Mouse (Mus musculus) embryonic facial prominence, embryonic 13.5 days (tissue): ENCODE results near the gene Zfp382. TPM values are rescaled to one million over a fixed set of nuclear protein-coding genes. Genes with fewer than 3 reads are reported as not detected.
"Not testable (repeated sequence)": the region's sequence is repeated elsewhere in the genome, so short reads cannot be mapped to it uniquely, and the experiment has no call there.

Experiments
- ATAC-seq: fragments of 200-750 bp; cut with Nextera tagmentation; 2 replicates; pipeline ENCODE4 v1.8.0; 2017; ENCODE audit warnings: low read depth; ENCODE audit not compliant: insufficient number of reproducible peaks, insufficient read depth, low FRiP score, low TSS enrichment
- H3K27ac ChIP-seq: fragments of 300-500 bp; sonication (generic); 2 replicates; pipeline ENCODE4 v1.5.1; 2015; ENCODE audit warnings: moderate library complexity, mild to moderate bottlenecking, inconsistent platforms
- H3K27me3 ChIP-seq: fragments of 300-500 bp; sonication (generic); 2 replicates; pipeline ENCODE4 v1.6.1; 2015; ENCODE audit warnings: mild to moderate bottlenecking, inconsistent platforms
- H3K36me3 ChIP-seq: fragments of 300-500 bp; sonication (generic); 2 replicates; pipeline ENCODE4 v1.6.1; 2015; ENCODE audit warnings: mild to moderate bottlenecking, inconsistent platforms
- H3K4me1 ChIP-seq: fragments of 300-500 bp; sonication (generic); 2 replicates; pipeline ENCODE4 v1.6.1; 2015; ENCODE audit warnings: inconsistent platforms
- H3K4me2 ChIP-seq: fragments of 300-500 bp; sonication (generic); 2 replicates; pipeline ENCODE4 v1.6.1; 2015; ENCODE audit warnings: moderate library complexity, mild to moderate bottlenecking, inconsistent platforms
- H3K4me3 ChIP-seq: fragments of 300-500 bp; sonication (generic); 2 replicates; pipeline ENCODE4 v1.5.1; 2015; ENCODE audit warnings: mild to moderate bottlenecking, inconsistent platforms
- H3K9ac ChIP-seq: fragments of 300-500 bp; sonication (generic); 2 replicates; pipeline ENCODE4 v1.6.1; 2015; ENCODE audit warnings: mild to moderate bottlenecking, inconsistent platforms
- H3K9me3 ChIP-seq: fragments of 300-500 bp; sonication (generic); 2 replicates; pipeline ENCODE4 v1.6.1; 2016; ENCODE audit warnings: inconsistent platforms
- WGBS: fragments of 180-500 bp; shearing (Covaris S2); methylation state at CpG from one replicate; pipeline ENCODE4 v1.1.7; 2015; ENCODE audit warnings: mixed read lengths; 5-methylcytosine and 5-hydroxymethylcytosine counted together
- polyA plus RNA-seq: library from polyadenylated mRNA; unstranded; fragments of >200 nt; fragmentation: Nextera tagmentation; extraction: Ambion mirVana; gene quantifications from 2 replicates; pipeline ENCODE4 v1.2.1, GENCODE M21; 2015

Gene Zfp382
- polyA plus RNA-seq, 1 experiment from 2014 or later = 11.3 TPM

DNA sequence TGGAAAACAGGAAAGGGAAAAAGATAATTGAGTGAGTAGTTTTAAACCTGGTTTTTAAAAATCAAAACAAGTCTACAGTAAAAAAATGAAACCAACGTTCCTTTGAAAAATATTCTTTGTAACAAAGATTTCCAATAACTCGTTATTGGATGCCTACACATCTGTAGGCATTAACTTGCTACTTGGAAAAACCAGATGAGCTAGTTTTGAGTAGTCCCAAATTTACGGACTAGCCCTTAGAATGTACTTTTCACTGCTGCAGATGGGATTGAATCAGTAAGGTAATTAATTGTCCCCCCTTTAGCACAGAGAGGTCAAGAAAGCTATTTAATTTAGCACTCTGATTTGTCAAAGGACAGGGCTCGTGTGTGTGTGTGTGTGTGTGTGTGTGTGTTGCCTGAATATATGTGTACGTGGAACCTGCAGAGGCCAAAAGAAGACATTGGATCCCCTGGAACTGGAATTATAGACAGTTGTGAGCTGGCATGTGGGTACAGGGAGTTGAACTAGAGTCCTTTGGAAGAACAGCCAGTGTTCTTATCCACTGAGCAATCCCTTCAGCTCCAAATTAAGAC is 26.1 kb upstream of the Zfp382 start:
- Histone ChIP-seq H3K4me3 (peak overlapping the region; percentile 61), H3K4me2 (peak overlapping the region; percentile 76), H3K27me3 (no peaks in the 10 kb centered on the region), H3K9me3 (peaks cover 4% of the 10 kb centered on the region; the same call in 1 of the 2 replicates), H3K36me3 (peaks cover 36% of the 10 kb centered on the region), H3K27ac (peak overlapping the region; percentile 99; the same call in 1 of the 2 replicates), H3K9ac (peak overlapping the region; percentile 88), H3K4me1 (peaks cover 17% of the 10 kb centered on the region)
- no peak for ATAC-seq
- WGBS = 3% methylated on average over 5 of the region's 5 CpGs

DNA sequence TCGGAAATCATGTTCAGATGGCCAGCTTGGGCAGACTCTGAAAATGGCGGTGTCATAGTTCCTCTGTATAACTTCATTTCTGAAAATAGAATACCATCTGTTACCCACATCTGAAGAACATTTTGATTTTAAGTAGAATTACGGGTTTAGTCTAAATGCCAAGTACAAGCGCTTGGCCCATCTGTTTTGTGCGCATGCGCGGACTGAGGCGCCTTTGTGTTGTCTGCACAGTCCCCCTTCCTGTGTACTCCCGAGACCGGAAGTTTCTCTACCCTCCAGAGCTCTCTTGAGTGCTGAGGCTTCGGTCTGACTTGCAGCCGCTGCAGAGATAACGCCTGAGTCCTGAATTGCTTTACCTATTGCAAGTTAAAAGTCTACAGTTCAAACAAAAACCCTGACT is 22.4 kb upstream of the Zfp382 start:
- 93% methylated on average over 13 of the region's 13 CpGs for WGBS
- no peak for ATAC-seq
- Histone ChIP-seq H3K27ac (no peak overlapping the region), H3K27me3 (no peaks in the 10 kb centered on the region), H3K4me2 (no peak overlapping the region), H3K4me3 (no peak overlapping the region), H3K9me3 (peaks cover 21% of the 10 kb centered on the region), H3K9ac (no peak overlapping the region), H3K36me3 (peaks cover 68% of the 10 kb centered on the region), H3K4me1 (peaks cover 12% of the 10 kb centered on the region)

GRCm38 (mm10) chr7:30116076-30116475 is 5.7 kb upstream of the Zfp382 start:
- no peaks in the 10 kb centered on the region for H3K4me1 ChIP-seq
- 91% methylated on average over 5 of the region's 5 CpGs for WGBS
- no peak for ATAC-seq
- no peak overlapping the region for H3K27ac ChIP-seq
- no peak overlapping the region for H3K9ac ChIP-seq
- H3K4me2 ChIP-seq = no peak overlapping the region
- H3K36me3 ChIP-seq = peaks cover 22% of the 10 kb centered on the region
- H3K27me3 ChIP-seq = no peaks in the 10 kb centered on the region
- H3K9me3 ChIP-seq = peaks cover 13% of the 10 kb centered on the region; the same call in 1 of the 2 replicates
- H3K4me3 ChIP-seq = no peak overlapping the region

DNA sequence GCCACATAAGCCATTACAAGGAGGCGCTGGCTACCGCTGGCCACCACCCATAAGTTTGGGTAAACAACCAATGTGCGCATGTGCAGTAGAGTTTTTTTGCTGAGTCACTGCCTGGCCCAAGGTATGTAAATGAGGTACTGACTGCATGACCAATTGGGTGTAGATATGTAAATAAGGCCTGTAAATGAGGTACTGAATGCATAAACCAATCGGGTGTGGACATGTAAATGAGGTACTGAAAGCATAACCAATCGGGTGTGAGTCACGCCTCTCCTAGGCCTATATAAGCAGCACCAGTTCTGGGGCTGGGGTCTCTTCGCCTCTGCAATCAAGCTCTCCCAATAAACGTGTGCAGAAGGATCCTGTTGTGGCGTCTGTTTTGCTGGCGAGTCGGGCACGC is 3.8 kb upstream of the Zfp382 start:
- not testable (repeated sequence) for H3K4me2 ChIP-seq, H3K4me1 ChIP-seq, H3K9ac ChIP-seq, H3K27ac ChIP-seq, H3K4me3 ChIP-seq, ATAC-seq, H3K27me3 ChIP-seq
- Histone ChIP-seq H3K36me3 (peaks cover 15% of the 10 kb centered on the region), H3K9me3 (peaks cover 12% of the 10 kb centered on the region; the same call in 1 of the 2 replicates)
- WGBS = 94% methylated on average over 12 of the region's 12 CpGs

DNA sequence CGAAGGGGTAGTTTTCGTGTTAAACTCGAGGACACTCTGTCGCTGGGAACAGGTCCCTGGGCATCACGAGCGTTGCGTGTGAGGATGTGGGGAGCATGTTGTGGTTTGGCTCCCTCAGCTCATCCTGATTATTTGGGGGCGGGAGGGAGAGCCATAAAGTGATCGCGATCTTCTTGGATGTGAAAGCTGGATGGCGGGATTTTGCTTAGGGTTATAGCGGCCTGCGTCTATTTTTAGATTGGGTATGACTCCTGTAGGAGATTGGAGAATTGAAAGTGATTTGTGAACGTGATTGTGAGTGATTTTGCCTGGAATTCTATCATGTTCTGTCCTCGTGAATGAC is 417 bp downstream of the Zfp382 start:
- 9% methylated on average over 15 of the region's 15 CpGs for WGBS
- Histone ChIP-seq H3K4me2 (peak overlapping the region; percentile 81), H3K9ac (peak overlapping the region; percentile 84), H3K9me3 (no peaks in the 10 kb centered on the region; the same call in 1 of the 2 replicates), H3K4me3 (peak overlapping the region; percentile 71), H3K4me1 (peaks cover 4% of the 10 kb centered on the region; the same call in 1 of the 2 replicates), H3K36me3 (peaks cover 18% of the 10 kb centered on the region), H3K27me3 (no peaks in the 10 kb centered on the region), H3K27ac (peak overlapping the region; percentile 93)
- no peak for ATAC-seq

GRCm38 (mm10) chr7:30129900-30130299 is 8.2 kb downstream of the Zfp382 start:
- peaks cover 89% of the 10 kb centered on the region for H3K36me3 ChIP-seq

GRCm38 (mm10) chr7:30132396-30132795 is 10.7 kb downstream of the Zfp382 start:
- 94% methylated on average over 4 of the region's 4 CpGs for WGBS
- H3K9ac ChIP-seq = no peak overlapping the region
- no peaks in the 10 kb centered on the region for H3K27me3 ChIP-seq
- ATAC-seq = no peak
- no peak overlapping the region for H3K27ac ChIP-seq
- no peaks in the 10 kb centered on the region for H3K4me1 ChIP-seq
- no peak overlapping the region for H3K4me3 ChIP-seq
- no peak overlapping the region for H3K4me2 ChIP-seq
- H3K36me3 ChIP-seq = peaks cover 93% of the 10 kb centered on the region
- peaks cover 7% of the 10 kb centered on the region; the same call in 1 of the 2 replicates for H3K9me3 ChIP-seq

More at GRCm38 (mm10) chr7:30129900-30130299, 8.2 kb downstream of the Zfp382 start:
- no peak overlapping the region for H3K4me3 ChIP-seq
- no peak overlapping the region for H3K4me2 ChIP-seq
- peaks cover 7% of the 10 kb centered on the region; the same call in 1 of the 2 replicates for H3K9me3 ChIP-seq
- no peaks in the 10 kb centered on the region for H3K4me1 ChIP-seq
- no peak for ATAC-seq
- WGBS = 93% methylated on average over 8 of the region's 8 CpGs
- no peaks in the 10 kb centered on the region for H3K27me3 ChIP-seq
- no peak overlapping the region for H3K27ac ChIP-seq
- H3K9ac ChIP-seq = no peak overlapping the region

DNA sequence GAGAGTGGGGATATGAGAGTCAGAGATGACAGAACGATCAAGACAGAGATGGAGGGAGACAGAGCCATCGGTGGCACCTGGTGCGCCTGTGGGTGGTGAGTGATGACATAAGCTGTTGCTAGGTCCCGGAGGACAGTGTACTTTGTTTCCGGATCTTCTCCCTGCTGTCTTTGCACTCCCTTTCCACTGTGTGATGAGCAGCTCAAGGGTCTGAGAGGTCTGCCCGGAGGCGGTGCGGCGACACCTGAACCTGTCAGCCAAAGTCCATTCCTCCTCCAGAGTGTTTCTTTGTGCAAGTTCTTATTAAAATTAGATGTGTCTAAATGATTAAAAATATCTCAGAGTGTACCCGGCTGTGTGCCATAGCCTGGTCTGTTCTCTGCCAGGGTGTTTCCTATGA is 15.1 kb downstream of the Zfp382 start:
- Histone ChIP-seq H3K27ac (no peak overlapping the region), H3K27me3 (no peaks in the 10 kb centered on the region), H3K9ac (no peak overlapping the region), H3K9me3 (peaks cover 7% of the 10 kb centered on the region; the same call in 1 of the 2 replicates), H3K4me2 (no peak overlapping the region), H3K36me3 (peaks cover 93% of the 10 kb centered on the region), H3K4me1 (no peaks in the 10 kb centered on the region), H3K4me3 (no peak overlapping the region)
- WGBS = 88% methylated on average over 10 of the region's 10 CpGs
- no peak for ATAC-seq

DNA sequence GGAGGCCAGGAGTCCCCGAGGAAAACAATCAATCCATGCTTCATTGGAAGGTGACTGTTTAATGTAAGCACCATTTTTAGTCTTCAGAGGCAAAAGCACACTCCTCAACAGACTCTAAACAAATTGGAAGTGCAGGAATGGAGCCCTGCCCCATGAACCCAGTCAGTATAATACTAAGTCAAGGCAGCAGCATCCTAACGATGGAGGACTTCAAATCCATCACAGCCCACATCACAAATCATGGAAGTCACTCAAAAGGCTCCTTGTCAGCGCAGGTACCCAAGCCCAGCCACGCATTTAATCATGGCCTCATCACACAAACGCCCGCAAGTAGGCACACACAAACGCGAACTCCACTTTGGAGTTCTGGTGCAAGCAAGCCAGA is 21.4 kb downstream of the Zfp382 start:
- H3K4me1 ChIP-seq = peaks cover 3% of the 10 kb centered on the region; the same call in 1 of the 2 replicates
- 17% methylated on average over 8 of the region's 8 CpGs for WGBS
- H3K27me3 ChIP-seq = no peaks in the 10 kb centered on the region
- H3K9me3 ChIP-seq = peaks cover 18% of the 10 kb centered on the region
- peak overlapping the region; percentile 78 for H3K9ac ChIP-seq
- peak overlapping the region; percentile 62 for H3K4me2 ChIP-seq
- H3K36me3 ChIP-seq = peaks cover 57% of the 10 kb centered on the region
- no peak for ATAC-seq
- H3K27ac ChIP-seq = peak overlapping the region; percentile 94
- H3K4me3 ChIP-seq = peak overlapping the region; percentile 58

GRCm38 (mm10) chr7:30143555-30144209 is 21.9 kb downstream of the Zfp382 start:
- Histone ChIP-seq H3K4me3 (peak overlapping the region; percentile 58), H3K4me1 (peaks cover 3% of the 10 kb centered on the region; the same call in 1 of the 2 replicates), H3K4me2 (peak overlapping the region; percentile 62), H3K9me3 (peaks cover 24% of the 10 kb centered on the region), H3K9ac (peak overlapping the region; percentile 78), H3K27ac (peak overlapping the region; percentile 94), H3K27me3 (no peaks in the 10 kb centered on the region), H3K36me3 (peaks cover 57% of the 10 kb centered on the region)
- peak; percentile 86 for ATAC-seq
- WGBS = 3% methylated on average over 35 of the region's 35 CpGs

DNA sequence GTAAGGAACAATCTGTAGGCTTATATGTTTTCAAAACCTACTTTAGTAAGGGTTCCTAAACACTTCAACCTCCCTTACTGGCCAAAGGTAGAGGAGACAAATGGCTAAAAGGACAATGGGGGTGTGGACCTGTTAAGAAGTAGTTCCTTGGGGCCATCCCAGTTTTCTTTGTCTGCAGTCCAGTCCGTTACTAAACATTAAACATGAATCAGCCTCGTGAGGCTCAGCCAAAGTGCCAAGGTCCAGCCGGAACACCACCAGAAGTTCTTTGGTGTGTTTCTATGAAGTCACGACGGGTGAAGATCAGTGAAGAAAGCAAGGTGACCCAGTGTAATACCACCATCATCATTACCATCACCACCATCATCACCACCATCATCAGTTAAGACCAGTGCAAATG is 25.3 kb downstream of the Zfp382 start:
- Histone ChIP-seq H3K4me1 (peaks cover 3% of the 10 kb centered on the region; the same call in 1 of the 2 replicates), H3K27ac (no peak overlapping the region), H3K4me2 (no peak overlapping the region), H3K27me3 (no peaks in the 10 kb centered on the region), H3K4me3 (no peak overlapping the region), H3K9me3 (peaks cover 55% of the 10 kb centered on the region), H3K36me3 (peaks cover 63% of the 10 kb centered on the region), H3K9ac (no peak overlapping the region)
- 94% methylated on average over 5 of the region's 5 CpGs for WGBS
- ATAC-seq = no peak

GRCm38 (mm10) chr7:30154040-30154439 is 32.3 kb downstream of the Zfp382 start:
- H3K9me3 ChIP-seq = peaks cover 76% of the 10 kb centered on the region
- no peak overlapping the region for H3K9ac ChIP-seq
- H3K4me2 ChIP-seq = no peak overlapping the region
- 95% methylated on average over 1 of the region's 1 CpGs for WGBS
- H3K36me3 ChIP-seq = peaks cover 92% of the 10 kb centered on the region
- no peaks in the 10 kb centered on the region for H3K4me1 ChIP-seq
- no peak for ATAC-seq
- no peak overlapping the region for H3K27ac ChIP-seq
- H3K27me3 ChIP-seq = no peaks in the 10 kb centered on the region
- H3K4me3 ChIP-seq = no peak overlapping the region
